Mouse (Mus musculus) kidney, adult 11 months (tissue): ENCODE measurements around the gene Anp32b.

ENCODE experiments used
- DNase-seq: peaks from one replicate; pipeline ENCODE4 v3.0.0; 2022

Gene Anp32b

GRCm38 (mm10) chr4:46450519-46451131 lies at the start of gene Anp32b:
Gene Anp32b, plus strand, starts transcription at chr4:46450902.
- DNase-seq, result peak; percentile 90

- no peak for DNase-seq
These were observed 46.5 kb upstream of the Anp32b start for GRCm38 (mm10) chr4:46404042-46404795.

- DNase-seq, result no peak
These were observed 43.6 kb upstream of the Anp32b start for GRCm38 (mm10) chr4:46406966-46407703.

GRCm38 (mm10) chr4:46410677-46411076 lies 40.0 kb upstream of the Anp32b start:
- no peak for DNase-seq

GRCm38 (mm10) chr4:46411489-46411888 lies 39.2 kb upstream of the Anp32b start:
- DNase-seq, result no peak

- no peak for DNase-seq
These were observed 38.6 kb upstream of the Anp32b start for GRCm38 (mm10) chr4:46412113-46412512.

- no peak for DNase-seq
These were observed 37.3 kb upstream of the Anp32b start, which contains the start of gene Hemgn for GRCm38 (mm10) chr4:46413406-46413805. Gene Hemgn, minus strand, starts transcription at chr4:46413506.

GRCm38 (mm10) chr4:46417491-46417890 lies 33.2 kb upstream of the Anp32b start:
- peak; percentile 14 for DNase-seq

- no peak for DNase-seq
These were observed 31.9 kb upstream of the Anp32b start for GRCm38 (mm10) chr4:46418851-46419250.

- no peak for DNase-seq
These were observed 28.1 kb upstream of the Anp32b start for GRCm38 (mm10) chr4:46422625-46423024.

GRCm38 (mm10) chr4:46428903-46429499 lies 21.7 kb upstream of the Anp32b start:
- no peak for DNase-seq

- no peak for DNase-seq
These were observed 18.2 kb upstream of the Anp32b start for GRCm38 (mm10) chr4:46432339-46433036.

GRCm38 (mm10) chr4:46442501-46442900 lies 8.2 kb upstream of the Anp32b start:
- DNase-seq, result no peak

- no peak for DNase-seq
These were observed 5.3 kb upstream of the Anp32b start for GRCm38 (mm10) chr4:46445237-46445945.

- no peak for DNase-seq
These were observed 3.2 kb upstream of the Anp32b start for GRCm38 (mm10) chr4:46447461-46447860.

GRCm38 (mm10) chr4:46448886-46449285 lies 1.8 kb upstream of the Anp32b start:
- no peak for DNase-seq

- DNase-seq, result no peak
These were observed 633 bp upstream of the Anp32b start for GRCm38 (mm10) chr4:46450020-46450518.

GRCm38 (mm10) chr4:46451240-46451757 lies 597 bp downstream of the Anp32b start:
- peak; percentile 71 for DNase-seq

- peak; percentile 62 for DNase-seq
These were observed 1.2 kb downstream of the Anp32b start for GRCm38 (mm10) chr4:46451758-46452480.

GRCm38 (mm10) chr4:46452481-46452850 lies 1.8 kb downstream of the Anp32b start:
- DNase-seq, result peak; percentile 58
